Mouse (Mus musculus) thymus, postnatal 25 days (tissue): ENCODE data around the gene Stat6.

Source experiments
- DNase-seq: peaks from one replicate; pipeline ENCODE4 v3.0.0; 2022

Gene Stat6

GRCm38 (mm10) chr10:127674794-127675522, 32.2 kb downstream of the Stat6 start:
- DNase-seq, result peak; percentile 78

- no peak for DNase-seq
These were observed 33.1 kb downstream of the Stat6 start for GRCm38 (mm10) chr10:127675859-127676398.

DNA sequence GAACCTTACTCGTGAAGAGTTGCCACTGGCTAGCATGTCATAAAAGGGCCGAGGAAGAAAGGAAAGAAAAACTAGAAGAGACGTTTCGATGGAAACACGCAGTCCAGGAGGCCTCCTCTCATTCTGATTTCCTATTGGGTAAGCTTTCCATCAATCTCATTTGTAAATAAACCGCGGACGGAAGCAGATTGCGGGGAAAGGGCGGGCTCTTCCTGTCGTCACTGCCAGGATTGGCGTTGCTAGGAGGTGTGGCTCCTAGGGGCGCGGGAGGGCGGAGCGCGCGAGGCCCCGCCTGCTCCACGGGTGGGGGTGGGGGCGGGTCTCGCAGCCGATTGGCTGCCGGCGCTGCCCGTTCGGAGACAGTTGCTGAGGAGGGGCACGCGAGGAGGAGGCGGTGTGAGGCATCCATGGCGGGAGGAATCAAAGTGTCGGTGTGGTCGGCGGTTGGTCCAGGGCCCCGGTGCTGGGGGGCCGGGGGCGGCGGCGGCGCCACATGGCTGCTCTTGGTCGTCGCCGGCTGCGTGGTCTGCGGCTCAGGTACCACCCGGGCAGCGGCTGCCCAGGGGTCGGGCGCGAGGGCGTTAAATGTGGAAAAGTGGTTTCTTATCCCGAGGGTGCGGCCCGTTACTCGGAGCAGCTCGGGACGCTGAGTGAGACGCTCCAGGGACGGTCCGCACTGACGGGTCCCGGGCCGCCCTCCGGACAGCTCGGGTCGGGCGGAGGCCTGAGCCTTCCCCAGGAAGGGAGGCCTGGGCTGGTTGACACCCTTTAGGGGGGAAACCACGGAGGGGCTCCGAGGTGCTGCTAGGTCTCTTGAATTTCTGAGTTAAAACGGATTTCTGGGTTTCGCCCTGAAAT, 34.1 kb downstream of the Stat6 start:
- DNase-seq, result peak; percentile 92

- DNase-seq, result peak; percentile 81
These were observed 35.0 kb downstream of the Stat6 start for GRCm38 (mm10) chr10:127677591-127678336.

DNA sequence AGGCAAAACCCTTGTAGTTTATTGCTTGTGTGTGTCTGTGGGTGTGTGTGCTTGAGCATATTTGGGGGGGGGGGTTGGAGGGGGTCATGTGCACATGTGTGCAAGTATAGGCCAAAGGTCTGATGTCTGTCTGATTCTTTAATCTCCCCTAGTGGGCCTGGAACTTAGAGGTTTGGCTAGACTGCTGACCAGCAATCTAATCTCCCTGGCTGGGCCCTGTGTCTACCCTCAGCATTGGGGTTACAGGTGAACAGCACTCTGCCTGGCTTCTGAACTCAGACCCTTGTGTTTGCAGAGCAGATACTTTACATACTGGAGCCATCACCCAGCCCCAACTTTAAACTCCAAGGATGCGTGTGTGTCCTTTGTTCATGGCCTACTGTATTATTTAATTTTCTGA, 36.4 kb downstream of the Stat6 start:
- DNase-seq, result no peak

DNA sequence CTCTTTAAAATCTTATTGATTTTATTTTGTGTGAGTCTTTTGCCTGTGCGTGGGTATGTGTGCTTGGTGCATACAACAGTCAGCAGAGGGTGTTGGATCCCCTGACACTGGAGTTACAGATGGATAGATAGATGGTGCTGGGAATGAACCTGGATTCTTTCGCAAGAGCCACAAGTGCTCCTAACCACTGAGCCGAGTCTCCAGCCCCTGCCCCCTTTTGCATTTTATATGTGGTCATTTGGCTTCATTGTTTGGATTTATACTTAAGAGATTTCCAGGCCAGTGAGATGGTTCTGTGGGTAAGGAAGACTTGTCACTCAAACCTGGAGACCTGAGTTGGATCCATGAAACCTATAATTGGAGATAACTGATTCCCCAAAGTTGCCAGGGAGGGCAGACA, 37.1 kb downstream of the Stat6 start:
- DNase-seq, result no peak

GRCm38 (mm10) chr10:127682886-127683285, 40.1 kb downstream of the Stat6 start:
- no peak for DNase-seq

DNA sequence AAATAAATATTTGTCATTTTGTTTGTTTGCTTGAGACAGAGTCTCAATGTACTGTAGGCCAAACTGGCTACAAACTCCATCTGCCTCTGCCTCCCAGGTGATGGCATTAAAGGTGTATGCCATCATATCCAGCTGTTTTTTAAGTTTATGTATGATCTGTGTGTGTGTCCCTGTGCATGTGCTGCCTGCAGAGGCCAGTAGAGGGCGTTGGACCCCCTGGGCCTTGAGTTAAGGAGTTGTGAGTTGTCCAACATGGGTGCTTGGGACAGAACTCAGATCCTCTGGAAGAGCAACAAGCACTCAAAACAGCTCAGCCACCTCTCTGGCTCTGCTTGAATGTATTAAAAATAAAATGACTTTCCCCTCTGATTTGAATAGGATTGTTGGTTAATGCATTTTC, 48.3 kb downstream of the Stat6 start:
- no peak for DNase-seq

GRCm38 (mm10) chr10:127694636-127695035, 51.9 kb downstream of the Stat6 start:
- DNase-seq, result no peak

DNA sequence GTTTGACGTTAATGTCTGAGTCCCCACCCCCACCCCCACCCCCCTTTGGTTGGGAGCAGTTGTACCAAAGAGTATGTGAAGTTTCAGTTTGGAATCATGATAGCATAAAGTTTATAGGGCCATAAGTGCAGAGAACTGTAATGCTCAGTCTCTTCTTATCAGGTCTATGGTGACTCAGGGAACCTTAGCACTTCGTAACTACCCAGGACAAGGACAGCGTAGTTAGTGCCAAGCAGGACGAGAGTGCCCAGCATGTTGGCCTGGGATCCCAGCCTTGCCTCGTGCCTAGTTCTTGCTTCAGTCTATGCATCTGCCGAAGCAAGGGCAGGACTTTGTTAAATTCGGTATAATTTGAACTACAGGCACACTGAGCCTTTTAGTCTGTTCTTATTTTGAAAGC, 53.0 kb downstream of the Stat6 start:
- DNase-seq, result no peak

DNA sequence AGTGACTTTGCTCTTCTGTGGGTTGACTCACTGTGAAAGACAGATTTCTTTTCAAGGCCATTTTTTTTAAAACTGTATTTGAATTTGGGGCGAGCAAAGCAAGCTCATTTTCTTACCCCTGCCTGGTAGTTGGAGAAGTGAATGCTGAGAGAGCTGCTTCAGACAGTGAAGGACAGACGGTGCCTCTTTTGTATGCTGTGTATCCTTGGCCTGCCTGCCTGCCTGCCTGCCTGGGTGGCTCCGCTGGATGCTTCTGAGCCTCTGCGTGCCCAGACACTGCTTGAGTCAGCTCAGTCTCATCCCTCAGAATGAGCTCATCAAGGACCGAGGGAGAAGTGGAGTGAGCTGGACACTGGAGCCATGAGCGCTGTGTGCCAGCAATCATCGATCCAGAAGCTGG, 56.2 kb downstream of the Stat6 start:
- DNase-seq, result no peak

- DNase-seq, result no peak
These were observed 60.5 kb downstream of the Stat6 start for GRCm38 (mm10) chr10:127703299-127703698.

DNA sequence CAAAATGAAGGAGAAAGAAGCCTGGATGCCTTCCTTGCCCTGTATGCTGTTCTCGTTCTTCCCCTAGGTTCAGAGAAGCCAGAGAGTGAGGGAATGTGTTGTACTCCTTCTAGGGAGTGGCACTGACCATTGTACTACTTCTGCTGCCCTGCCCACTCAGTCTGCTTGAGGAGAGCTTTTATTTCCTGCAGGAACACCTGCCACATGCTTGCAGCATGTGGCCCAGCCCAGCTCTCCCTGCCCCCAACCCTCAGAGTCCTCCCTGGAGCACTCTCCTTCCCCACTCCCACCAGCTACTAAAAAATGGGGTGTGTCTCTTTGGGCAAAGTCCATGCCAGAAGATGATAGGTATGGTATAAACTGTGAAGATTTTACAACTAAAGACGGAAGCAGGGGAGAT, 61.5 kb downstream of the Stat6 start:
- DNase-seq, result no peak

GRCm38 (mm10) chr10:127704766-127705220, 62.0 kb downstream of the Stat6 start, which contains the start of gene Myo1a:
Gene Myo1a, plus strand, starts transcription at chr10:127705170.
- no peak for DNase-seq

GRCm38 (mm10) chr10:127705783-127706182, 63.0 kb downstream of the Stat6 start:
- DNase-seq, result no peak

DNA sequence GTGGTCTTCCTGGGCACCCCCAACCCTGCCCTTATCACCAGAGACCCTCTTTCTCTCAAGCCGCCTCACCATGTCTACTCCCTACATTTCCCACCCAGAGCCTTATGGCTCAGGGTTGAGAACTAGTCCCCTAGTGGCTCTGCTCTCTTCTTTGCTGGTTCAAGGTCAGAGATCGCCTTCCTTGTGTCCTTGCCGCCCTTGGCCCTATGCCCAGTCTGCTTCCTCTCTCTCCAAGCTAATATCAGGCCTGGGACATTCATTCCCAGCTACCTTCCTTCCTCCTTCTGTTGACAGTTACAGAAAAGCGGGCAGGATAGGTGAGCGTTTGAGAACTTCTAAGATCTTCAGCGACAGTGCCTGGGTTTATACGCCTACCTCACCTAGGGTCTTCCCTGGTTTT, 64.9 kb downstream of the Stat6 start:
- no peak for DNase-seq

GRCm38 (mm10) chr10:127708850-127709370, 66.1 kb downstream of the Stat6 start:
- DNase-seq, result no peak

- DNase-seq, result no peak
These were observed 67.5 kb downstream of the Stat6 start for GRCm38 (mm10) chr10:127710331-127710730.
